Mouse (Mus musculus) cerebellum, adult 2 months (tissue): ENCODE measurements around the gene Ly86. TPM values are rescaled to one million over a fixed set of nuclear protein-coding genes. Genes with fewer than 3 reads are reported as not detected.

Experiments
- DNase-seq, 2 experiments: peaks; one replicate each; pipeline ENCODE4 v3.0.0; 2021
- H3K27ac ChIP-seq: fragments of 200-500 bp; 2 replicates; pipeline ENCODE4 v1.5.1; 2012; ENCODE audit warnings: low read length, control low read depth, inconsistent platforms; ENCODE audit not compliant: insufficient read depth
- H3K27me3 ChIP-seq: fragments of 200-500 bp; 2 replicates; pipeline ENCODE4 v1.6.1; 2012; ENCODE audit warnings: inconsistent platforms, mild to moderate bottlenecking, low read length, moderate library complexity; ENCODE audit not compliant: control insufficient read depth, insufficient read depth
- H3K4me1 ChIP-seq: fragments of 200-500 bp; 2 replicates; pipeline ENCODE4 v1.6.1; 2011; ENCODE audit warnings: low read length; ENCODE audit not compliant: control insufficient read depth, insufficient read depth
- H3K4me3 ChIP-seq: fragments of 200-500 bp; replicated peaks from 2 replicates; pipeline ENCODE3; 2011; ENCODE audit warnings: mild to moderate bottlenecking, low read depth, low read length, control low read depth; ENCODE audit not compliant: insufficient read depth
- CTCF ChIP-seq: fragments of 200-500 bp; IDR thresholded peaks from 2 replicates; pipeline ENCODE4 v1.5.1; 2011; ENCODE audit warnings: low read depth, mild to moderate bottlenecking, control low read depth, low read length, moderate library complexity, borderline replicate concordance; ENCODE audit not compliant: insufficient read depth
- POLR2A ChIP-seq: fragments of 200-500 bp; IDR thresholded peaks from 2 replicates; pipeline ENCODE4 v1.6.1; 2011; ENCODE audit warnings: low read length, control low read depth, borderline replicate concordance; ENCODE audit not compliant: insufficient read depth
- WGBS: fragments of 180-500 bp; shearing (Covaris S2); methylation state at CpG from one replicate; pipeline ENCODE4 v1.1.7; 2018; 5-methylcytosine and 5-hydroxymethylcytosine counted together
- polyA plus RNA-seq: library from polyadenylated mRNA; depleted of rRNA; stranded (reverse); fragments of >200 nt; gene quantifications from 2 replicates; pipeline ENCODE4 v1.2.3, GENCODE M21; 2012

Ly86 gene
- polyA plus RNA-seq, 1 experiment: 9.3 TPM

DNA sequence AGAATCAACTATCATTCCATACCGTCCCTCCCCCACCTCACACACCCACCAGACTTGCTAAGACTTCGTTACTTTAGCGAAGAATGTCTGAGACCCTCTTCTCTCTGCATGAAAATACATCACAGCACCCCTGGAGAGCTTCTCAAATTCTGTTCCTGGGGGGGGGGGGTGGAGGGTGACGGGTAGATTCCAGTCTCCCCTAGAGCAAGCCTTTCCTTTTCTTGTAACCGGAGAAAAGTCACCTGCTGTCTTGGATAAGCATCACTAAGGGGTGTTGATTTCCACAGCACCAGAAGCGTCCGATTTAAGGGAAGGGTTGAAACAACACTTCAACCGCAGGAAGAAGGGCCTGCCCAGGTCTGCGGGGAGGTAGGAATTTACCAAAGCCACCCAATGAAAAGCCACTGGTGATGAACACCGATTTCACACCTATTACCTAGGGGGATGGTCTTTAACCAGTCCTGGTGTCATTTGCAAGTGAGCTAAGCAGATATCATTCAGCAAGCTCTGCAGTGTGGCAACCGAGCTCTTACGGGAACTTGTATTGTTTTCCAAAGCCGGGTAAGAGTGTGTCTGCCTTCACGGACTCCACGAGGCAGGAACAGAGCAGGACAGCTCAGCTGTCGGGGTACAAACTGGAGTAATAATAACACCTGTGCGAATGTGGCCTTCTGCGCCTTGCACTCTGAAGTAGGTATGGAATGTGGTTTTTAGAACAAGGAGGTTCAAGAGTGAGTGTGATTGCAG is 91.4 kb downstream of the Ly86 start:
- H3K27ac ChIP-seq: no peak overlapping the region
- H3K4me1 ChIP-seq: no peaks in the 10 kb centered on the region
- no peak for DNase-seq
- H3K4me3 ChIP-seq: no peak overlapping the region
- no peak for TF ChIP-seq POLR2A
- no peak for TF ChIP-seq CTCF
- 51% methylated on average over 18 of the region's 18 CpGs for WGBS
- no peaks in the 10 kb centered on the region; the same call in 1 of the 2 replicates for H3K27me3 ChIP-seq

DNA sequence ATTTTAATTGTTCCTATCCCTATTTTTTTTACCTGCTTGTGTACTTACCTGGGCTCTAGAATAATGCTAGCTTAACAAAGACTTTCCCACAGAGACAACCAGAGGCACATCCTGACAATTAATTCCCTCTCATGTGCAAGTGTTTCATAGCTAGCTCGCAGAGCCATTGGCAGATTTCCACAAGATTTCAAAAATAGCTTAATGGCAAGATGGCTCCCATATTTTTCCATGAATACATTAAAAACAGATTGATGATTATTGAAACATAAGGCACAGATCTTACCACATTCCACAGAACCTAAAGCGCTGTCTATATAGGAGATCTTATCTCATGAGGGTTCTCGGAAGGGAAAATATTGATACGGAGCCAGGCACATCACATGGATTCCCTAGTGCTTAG is 93.8 kb downstream of the Ly86 start:
- H3K4me1 ChIP-seq: no peaks in the 10 kb centered on the region
- TF ChIP-seq CTCF (no peak), POLR2A (no peak)
- no peaks in the 10 kb centered on the region; the same call in 1 of the 2 replicates for H3K27me3 ChIP-seq
- H3K4me3 ChIP-seq: no peak overlapping the region
- no peak for DNase-seq
- H3K27ac ChIP-seq: no peak overlapping the region
- 73% methylated on average over 4 of the region's 4 CpGs for WGBS

DNA sequence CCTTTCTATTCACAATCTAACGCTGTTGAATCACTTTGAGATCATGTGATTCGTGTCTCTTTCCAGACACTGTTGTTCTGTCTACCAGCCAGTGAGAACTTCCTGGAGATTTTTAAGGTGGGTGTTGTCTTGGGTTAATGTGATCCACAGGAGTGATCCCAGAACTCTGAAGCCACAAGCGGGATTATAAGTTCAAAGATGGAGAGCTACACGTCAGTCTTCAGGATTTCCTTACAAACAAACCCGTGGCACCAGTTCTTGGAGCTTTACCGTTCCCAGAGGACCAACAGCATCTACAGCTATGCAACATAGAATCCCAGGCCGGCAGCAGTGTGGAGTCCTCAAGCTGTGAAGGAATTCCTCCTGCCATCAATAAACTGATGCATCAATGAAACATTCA is 94.5 kb downstream of the Ly86 start:
- TF ChIP-seq POLR2A (no peak), CTCF (no peak)
- no peak for DNase-seq
- Histone ChIP-seq H3K27ac (no peak overlapping the region), H3K4me3 (no peak overlapping the region), H3K4me1 (no peaks in the 10 kb centered on the region), H3K27me3 (no peaks in the 10 kb centered on the region; the same call in 1 of the 2 replicates)
- WGBS: 74% methylated on average over 7 of the region's 7 CpGs

DNA sequence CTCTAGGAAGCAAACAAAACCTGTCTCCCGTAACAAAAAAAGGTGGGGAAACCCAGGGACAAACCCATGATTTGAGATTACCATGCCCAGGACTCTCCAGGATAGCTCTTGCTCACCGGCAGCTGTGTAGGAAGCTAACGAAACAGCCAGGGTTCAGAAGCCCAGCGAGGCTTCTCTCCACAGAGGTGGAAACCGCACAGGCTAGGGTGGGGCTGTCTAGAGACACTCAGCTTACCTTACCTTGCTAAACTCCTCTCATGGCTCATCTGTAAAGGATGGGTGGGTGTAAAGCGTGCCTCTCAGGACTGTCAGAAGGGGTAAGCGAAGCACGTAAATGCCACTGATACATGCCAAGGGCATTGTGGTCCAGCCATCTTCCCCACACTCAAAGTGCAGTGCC is 94.9 kb downstream of the Ly86 start:
- TF ChIP-seq POLR2A: no peak
- TF ChIP-seq CTCF: no peak
- no peaks in the 10 kb centered on the region; the same call in 1 of the 2 replicates for H3K27me3 ChIP-seq
- no peaks in the 10 kb centered on the region for H3K4me1 ChIP-seq
- H3K27ac ChIP-seq: no peak overlapping the region
- WGBS: 61% methylated on average over 8 of the region's 8 CpGs
- no peak for DNase-seq
- H3K4me3 ChIP-seq: no peak overlapping the region

DNA sequence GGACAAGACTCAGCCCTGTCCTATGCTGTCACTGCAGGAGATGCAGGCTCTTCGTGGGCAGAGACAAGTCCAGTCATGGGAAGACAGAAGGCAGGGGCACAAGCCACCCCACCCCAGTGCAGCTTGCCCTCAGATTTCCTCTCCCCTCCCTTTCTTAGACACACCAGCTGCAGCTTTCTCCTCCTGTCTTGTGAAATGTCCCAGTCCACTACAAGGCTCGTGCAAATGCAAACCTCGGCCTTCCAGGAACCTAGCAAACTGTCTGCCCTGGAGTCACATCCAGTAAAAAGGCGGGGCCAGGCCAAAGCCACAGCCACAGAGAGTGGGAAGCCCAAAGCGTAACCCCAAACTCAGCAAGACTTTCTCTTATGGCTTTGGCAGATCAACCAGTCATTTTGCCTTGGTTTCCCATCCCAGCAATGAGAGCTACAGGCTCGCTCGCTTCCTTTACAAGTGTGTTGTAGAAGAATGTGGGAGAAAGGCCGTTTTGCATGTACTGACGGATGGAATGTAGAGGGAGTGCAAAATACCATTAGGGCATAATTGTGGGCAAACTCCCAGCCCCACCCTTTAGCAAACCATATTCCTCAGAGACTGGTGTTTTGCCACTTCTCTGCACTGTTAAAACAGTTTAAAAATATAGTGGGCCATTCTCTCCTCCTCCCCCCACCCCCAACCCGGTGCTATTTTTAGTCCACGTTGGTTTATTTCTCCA is 95.7 kb downstream of the Ly86 start:
- WGBS: 71% methylated on average over 11 of the region's 11 CpGs
- H3K27ac ChIP-seq: no peak overlapping the region
- no peak overlapping the region for H3K4me3 ChIP-seq
- H3K27me3 ChIP-seq: no peaks in the 10 kb centered on the region; the same call in 1 of the 2 replicates
- TF ChIP-seq CTCF: no peak
- no peak for DNase-seq
- no peaks in the 10 kb centered on the region for H3K4me1 ChIP-seq

DNA sequence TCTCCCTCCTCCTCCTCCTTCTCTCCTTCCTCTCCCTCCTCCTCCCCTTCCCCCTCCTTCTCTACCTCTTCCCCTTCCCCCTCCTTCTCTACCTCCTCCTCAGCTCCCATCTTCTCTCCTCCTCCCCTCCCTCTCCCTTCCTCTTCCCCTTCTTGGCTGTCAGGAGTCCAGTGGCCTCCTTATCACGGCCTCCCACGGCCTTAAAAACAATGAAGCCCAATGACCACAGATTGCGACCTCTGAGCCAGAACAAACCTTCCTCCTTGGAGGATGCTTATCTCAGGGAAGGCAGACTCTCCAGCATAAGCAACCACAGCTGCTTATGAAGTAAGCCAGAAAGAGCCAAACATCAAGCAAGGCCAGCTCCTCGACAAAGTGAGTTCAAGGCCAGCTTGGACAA is 97.0 kb downstream of the Ly86 start:
- WGBS: 51% methylated on average over 4 of the region's 4 CpGs
- no peak for TF ChIP-seq CTCF
- TF ChIP-seq POLR2A: no peak
- Histone ChIP-seq H3K4me1 (no peaks in the 10 kb centered on the region), H3K27me3 (no peaks in the 10 kb centered on the region), H3K27ac (no peak overlapping the region), H3K4me3 (no peak overlapping the region)
- DNase-seq: no peak

DNA sequence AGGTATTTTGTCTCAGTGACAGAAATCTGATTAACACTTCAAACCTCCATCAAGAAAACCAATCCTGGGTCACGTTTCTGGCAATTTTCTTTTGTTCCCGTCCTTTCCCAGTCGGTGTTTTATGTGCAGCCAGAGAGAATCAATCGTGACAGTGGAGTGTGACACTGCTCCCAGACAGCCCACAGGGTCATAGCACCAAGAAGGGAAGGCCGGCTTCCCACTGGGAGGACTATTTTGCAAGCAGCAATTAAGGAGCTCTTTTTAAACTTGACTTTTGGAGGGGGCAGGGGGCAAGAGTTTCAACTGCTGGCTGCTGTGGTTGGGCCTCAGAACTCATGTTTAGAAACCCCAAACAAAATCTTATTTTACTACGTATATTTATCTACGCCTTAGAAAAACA is 97.5 kb downstream of the Ly86 start:
- no peaks in the 10 kb centered on the region for H3K27me3 ChIP-seq
- TF ChIP-seq POLR2A: no peak
- TF ChIP-seq CTCF: no peak
- WGBS: 55% methylated on average over 7 of the region's 7 CpGs
- no peaks in the 10 kb centered on the region for H3K4me1 ChIP-seq
- no peak overlapping the region for H3K4me3 ChIP-seq
- no peak overlapping the region for H3K27ac ChIP-seq
- no peak for DNase-seq
